Mouse (Mus musculus) adrenal gland, adult 18-20 months (tissue): Measurements from ENCODE around the gene Dph6. TPM values are rescaled to one million over a fixed set of nuclear protein-coding genes. Genes with fewer than 3 reads are reported as not detected.

Experiments
- DNase-seq, 2 experiments: peaks; one replicate each; pipeline ENCODE4 v3.0.0; 2021 to 2022; ENCODE audit warnings: low spot score in 2 of 2
- total RNA-seq, 2 experiments: library from RNA; stranded (reverse); gene quantifications; 1 replicate in 1 of 2; 2 replicates in 1 of 2; pipeline ENCODE4 v1.2.3; 2021

The Dph6 gene
- total RNA-seq, 2 experiments from 2014 or later = 12.6 to 17.6 TPM

DNA sequence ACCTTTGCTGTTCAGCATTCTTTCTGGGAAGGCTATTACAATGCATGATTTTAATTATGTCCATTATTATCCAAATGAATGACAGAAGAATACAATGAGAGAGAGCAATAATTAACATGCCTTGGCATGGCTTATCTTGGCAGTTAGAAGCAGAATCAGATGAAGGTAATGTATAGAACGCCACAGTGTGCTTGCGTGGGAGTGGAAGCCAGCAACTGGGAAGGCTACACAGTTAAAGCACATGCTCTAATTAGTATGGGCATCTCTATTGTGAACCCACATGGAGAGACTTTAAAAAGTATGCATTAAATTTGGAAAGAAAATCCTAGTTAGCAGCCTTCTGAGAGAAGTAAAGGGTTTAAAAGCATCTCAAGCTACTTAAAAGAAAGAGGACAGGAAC is 112.4 kb downstream of the Dph6 start:
- DNase-seq = no peak

DNA sequence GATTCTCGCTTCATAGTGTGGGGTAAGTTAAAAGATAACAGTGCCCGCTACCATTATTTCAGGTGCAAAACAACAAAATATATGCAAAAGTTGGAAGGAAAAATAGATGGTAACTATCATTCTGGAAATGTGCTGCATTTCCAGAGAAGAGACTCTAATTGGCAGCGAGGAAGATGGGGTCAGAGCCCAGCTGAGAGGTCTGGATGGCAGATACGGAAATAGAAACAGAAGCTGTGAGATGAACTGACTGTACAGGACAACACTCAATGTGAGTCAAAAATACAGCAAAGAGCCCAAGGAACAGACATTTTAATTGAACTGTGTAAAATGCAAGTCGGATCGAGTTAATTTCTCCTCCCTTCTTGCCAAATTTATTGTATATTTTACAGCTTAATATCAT is 114.3 kb downstream of the Dph6 start:
- no peak for DNase-seq

DNA sequence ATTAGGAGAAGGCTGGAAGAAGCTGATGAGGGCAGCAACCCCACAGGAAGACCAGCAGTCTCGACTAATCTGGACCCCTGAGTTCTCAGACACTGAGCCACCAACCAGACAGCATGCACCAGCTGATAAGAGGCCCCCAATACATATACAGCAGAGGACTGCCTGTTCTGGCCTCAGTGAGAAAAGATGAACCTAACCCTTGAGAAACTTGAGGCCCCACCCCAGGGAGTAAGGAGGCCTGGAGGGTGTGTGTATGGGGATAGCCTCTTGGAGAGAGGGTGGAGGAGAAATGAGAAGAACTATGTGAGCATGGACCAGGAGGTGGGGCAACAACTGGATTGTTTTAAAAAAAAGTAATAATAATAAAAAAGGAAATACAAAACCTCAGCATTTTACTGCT is 118.7 kb downstream of the Dph6 start:
- DNase-seq = no peak

DNA sequence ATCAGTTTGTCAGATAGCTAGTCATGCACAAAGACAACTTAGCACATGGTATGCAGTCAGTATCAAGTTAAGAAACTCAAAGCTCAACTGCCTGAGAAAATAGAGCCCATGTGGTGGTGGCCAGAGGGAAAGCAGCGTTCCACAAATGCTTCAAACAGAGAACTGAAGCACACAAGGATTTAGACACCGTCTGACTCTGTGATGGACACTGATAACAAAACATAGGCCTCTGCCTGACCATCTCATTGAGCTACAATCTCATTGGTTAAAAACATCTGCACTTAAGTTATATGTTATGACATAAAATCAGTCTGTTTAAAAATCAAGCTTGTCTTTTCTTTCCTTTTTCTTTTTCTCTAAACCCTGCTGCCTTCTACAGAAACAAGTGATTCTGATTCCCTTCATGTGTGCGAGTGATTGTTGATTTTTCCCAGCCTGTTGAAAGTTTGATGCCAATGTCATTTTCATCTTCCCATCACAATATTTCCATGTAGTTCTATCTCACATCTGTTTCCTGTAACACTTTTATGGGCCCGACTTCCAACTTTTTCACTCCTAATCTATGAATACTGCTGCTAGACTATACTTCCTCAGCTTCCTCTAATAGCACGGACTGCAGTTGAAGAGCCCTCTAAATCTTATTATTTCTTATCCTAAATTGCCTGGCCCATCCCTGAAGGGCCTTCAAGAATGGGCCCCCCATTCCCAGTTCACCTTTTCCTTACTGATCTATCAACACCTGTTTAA is 123.6 kb downstream of the Dph6 start:
- DNase-seq = no peak

DNA sequence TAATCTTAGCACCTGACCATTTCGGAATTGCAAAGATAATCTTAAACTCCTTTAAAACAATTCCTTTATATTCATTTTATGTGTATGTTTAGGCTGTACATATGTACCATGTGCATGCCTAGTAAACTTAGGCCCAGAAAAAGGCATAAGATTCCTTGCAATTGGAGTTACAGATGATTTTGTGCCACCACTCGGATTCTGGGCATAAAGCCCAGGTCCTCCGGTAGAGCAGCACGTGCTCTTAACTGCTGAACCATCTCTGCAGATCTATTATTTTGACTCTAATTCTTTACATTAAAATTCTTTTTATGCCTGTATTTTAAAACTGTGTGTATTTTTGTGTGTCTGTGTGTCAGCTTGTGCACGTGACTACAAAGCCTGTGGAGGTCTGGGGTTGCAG is 134.3 kb downstream of the Dph6 start:
- DNase-seq = no peak

DNA sequence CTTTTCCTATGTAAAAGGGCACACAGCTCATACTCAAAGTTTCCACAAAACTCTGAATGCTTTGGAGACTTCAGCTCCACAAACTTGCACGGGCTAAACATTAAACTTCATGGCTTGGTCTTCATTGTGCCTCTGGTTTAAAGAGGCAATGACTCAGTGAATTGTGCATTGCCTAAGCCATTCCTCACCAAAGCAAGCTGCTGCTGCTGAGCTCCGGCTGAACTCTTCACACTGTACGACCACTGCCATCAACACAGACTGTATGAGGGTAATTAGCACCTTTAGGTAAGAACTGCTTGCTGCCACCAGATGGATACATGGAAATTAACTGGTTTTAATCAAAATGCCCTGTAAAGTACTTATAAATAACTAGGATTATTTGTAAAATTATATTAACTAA is 134.9 kb downstream of the Dph6 start:
- no peak for DNase-seq

DNA sequence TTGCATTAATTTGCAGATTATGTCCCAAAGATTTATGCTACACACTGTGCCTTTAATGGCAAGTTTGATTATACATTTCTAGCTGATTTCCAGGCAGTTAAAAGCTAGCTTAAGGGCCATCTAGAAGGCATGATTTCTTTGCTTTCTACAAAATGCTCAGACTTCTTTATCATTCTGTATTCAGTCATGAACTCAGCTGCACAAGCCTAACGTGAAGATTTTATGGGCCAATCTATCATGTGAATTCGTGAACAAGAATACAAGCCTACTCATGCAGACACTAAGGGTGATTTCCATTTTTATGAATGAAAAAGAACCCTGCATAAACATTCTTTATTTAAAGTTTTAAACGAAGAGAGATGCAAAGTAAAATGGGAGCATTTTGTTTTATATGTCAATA is 162.4 kb downstream of the Dph6 start:
- no peak for DNase-seq

DNA sequence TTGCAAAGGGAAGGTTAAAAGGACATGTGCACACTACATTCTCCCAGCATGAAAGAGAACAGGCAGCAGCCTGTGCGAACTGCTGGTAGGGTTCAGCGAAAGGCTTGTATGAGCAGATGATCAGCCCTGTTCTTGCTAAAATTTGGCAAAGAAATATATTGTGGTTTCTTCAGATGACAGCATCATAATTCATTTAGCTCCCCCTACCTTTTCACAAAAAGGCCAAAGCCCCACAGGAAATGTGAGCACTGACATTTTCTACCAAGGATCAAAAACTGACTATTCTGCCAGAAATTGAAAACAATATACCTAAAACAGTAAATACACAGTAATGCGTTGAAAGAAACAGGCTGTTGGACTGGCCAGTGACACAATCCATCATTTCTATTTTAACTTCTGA is 162.9 kb downstream of the Dph6 start:
- DNase-seq = no peak

DNA sequence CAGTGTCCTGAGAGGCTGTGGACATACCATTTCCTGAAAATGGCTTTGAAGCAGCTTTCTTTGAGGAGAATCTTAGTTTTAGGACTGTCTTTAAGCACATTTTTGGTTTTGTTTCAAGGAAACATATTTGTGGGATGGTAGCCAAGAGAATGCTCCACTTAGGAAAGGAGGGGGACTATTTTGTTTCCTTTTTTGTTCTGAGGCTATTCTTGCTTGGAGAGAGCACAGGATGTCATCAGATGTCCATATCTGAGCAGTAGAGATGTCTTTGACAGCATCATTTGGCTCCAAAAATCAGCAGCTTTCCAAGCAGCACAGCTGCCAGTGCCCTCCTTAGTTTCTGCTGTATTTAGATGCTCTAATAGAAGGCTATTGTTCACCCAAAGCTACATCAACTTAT is 167.8 kb downstream of the Dph6 start:
- DNase-seq = no peak
